In the genomic region with DNA sequence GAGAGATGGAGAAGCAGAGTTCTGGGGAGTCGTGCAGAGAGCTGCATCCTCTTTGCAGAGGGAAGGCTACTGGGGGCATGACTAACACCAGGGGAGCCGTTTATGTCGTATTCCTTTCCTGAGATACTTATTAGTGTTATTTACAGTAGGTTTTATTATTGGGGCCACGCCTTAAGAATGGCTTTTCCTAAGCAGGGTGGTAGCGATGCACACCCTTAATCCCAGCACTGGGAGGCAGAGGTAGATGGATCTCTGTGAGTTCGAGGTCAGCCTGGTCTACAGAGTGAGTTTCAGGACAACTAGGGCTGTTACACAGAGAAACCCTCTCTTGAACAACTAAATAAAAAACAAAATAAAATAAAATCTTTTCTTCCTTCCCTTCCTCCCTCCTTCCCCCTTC, we compare ENCODE assay signal across 17 mouse cellular contexts.
DNase-seq lines count a peak whose midpoint lies in the region; ATAC-seq and TF ChIP-seq lines count a peak whose summit lies in the region.
"Had no signal": no experiment of that assay in that cellular context is flagged by ENCODE, and none has a peak within 500 bp of the region (broad histone marks: within the 10 kb centered on the region; RNA-seq: fewer than 3 reads in every experiment).

No protein-coding gene starts in this region.

- 66% methylated on average over 6 of the region's 6 CpGs for WGBS in forebrain, embryonic 10.5 days
- 70% methylated on average over 6 of the region's 6 CpGs for WGBS in forebrain, embryonic 16.5 days
- WGBS in intestine, embryonic 15.5 days: 30% methylated on average over 6 of the region's 6 CpGs
- 40% methylated on average over 6 of the region's 6 CpGs for WGBS in intestine, postnatal 0 days
- 58% methylated on average over 6 of the region's 6 CpGs for WGBS in embryonic facial prominence, embryonic 11.5 days
- 31% methylated on average over 6 of the region's 6 CpGs for WGBS in liver, embryonic 16.5 days (ENCODE audit: insufficient replicate concordance)

- no peaks in the 10 kb centered on the region for H3K27me3 ChIP-seq in forebrain, embryonic 10.5 days (ENCODE audit: poor library complexity, severe bottlenecking)
- H3K27me3 ChIP-seq in forebrain, embryonic 16.5 days (replicated peaks; ENCODE audit: control insufficient read depth, insufficient read depth, low read length): no peaks in the 10 kb centered on the region
- H3K27me3 ChIP-seq in intestine, embryonic 15.5 days (replicated peaks): no peaks in the 10 kb centered on the region
- no peaks in the 10 kb centered on the region for H3K27me3 ChIP-seq in intestine, postnatal 0 days (replicated peaks; ENCODE audit: control insufficient read depth, insufficient read depth, low read length)
- no peaks in the 10 kb centered on the region for H3K27me3 ChIP-seq in embryonic facial prominence, embryonic 11.5 days (ENCODE audit: control insufficient read depth, insufficient read depth, low read length)
- no peaks in the 10 kb centered on the region for H3K27me3 ChIP-seq in liver, embryonic 16.5 days (ENCODE audit: control insufficient read depth, insufficient read depth, low read depth, low read length)

- H3K4me3 ChIP-seq in forebrain, embryonic 10.5 days: no peak overlapping the region
- no peak overlapping the region for H3K4me3 ChIP-seq in forebrain, embryonic 16.5 days (replicated peaks; ENCODE audit: low read length)
- no peak overlapping the region for H3K4me3 ChIP-seq in intestine, embryonic 15.5 days (replicated peaks)
- H3K4me3 ChIP-seq in intestine, postnatal 0 days (ENCODE audit: low read depth, low read length): no peak overlapping the region
- no peak overlapping the region for H3K4me3 ChIP-seq in embryonic facial prominence, embryonic 11.5 days (ENCODE audit: low read depth, low read length)
- peak overlapping the region; percentile 29; the same call in 1 of the 2 replicates for H3K4me3 ChIP-seq in liver, embryonic 16.5 days (ENCODE audit: low read depth, low read length)
- H3K4me3 ChIP-seq: limb, embryonic 12.5 days had no signal

- peak overlapping the region; percentile 72 for H3K27ac ChIP-seq in forebrain, embryonic 10.5 days
- no peak overlapping the region for H3K27ac ChIP-seq in forebrain, embryonic 16.5 days (ENCODE audit: low read length)
- H3K27ac ChIP-seq in intestine, embryonic 15.5 days: peak overlapping the region; percentile 15; the same call in 1 of the 2 replicates
- H3K27ac ChIP-seq in intestine, postnatal 0 days (ENCODE audit: low read depth, low read length): no peak overlapping the region
- 0 out of 2 replicates have a peak overlapping the region, but pooled peaks have one; percentile 3 for H3K27ac ChIP-seq in embryonic facial prominence, embryonic 11.5 days (replicated peaks; ENCODE audit: low read depth, low read length)
- H3K27ac ChIP-seq in liver, embryonic 16.5 days (ENCODE audit: low read length): peak overlapping the region; percentile 95
- H3K27ac ChIP-seq: hindbrain, embryonic 14.5 days; limb, embryonic 12.5 days had no signal

- no peak for DNase-seq in forebrain, embryonic 10.5 days (ENCODE audit: extremely low spot score, low spot score)
- DNase-seq in embryonic facial prominence, embryonic 11.5 days (ENCODE audit: low spot score): no peak
- no peak for DNase-seq in frontal cortex, postnatal 14 days (ENCODE audit: low spot score in 2 of 2)
- DNase-seq in gastrocnemius, postnatal 4 days (ENCODE audit: low spot score in 2 of 2): no peak
- DNase-seq: cerebellum, postnatal 10 days; gastrocnemius, postnatal 25 days; kidney, adult 11 months; kidney, postnatal 10 days; right cerebral cortex, adult 18-20 months; spleen, adult 18-20 months had no signal

- no peaks in the 10 kb centered on the region for H3K36me3 ChIP-seq in forebrain, embryonic 10.5 days (replicated peaks)
- H3K36me3 ChIP-seq in forebrain, embryonic 16.5 days (ENCODE audit: control insufficient read depth, insufficient read depth): no peaks in the 10 kb centered on the region
- no peaks in the 10 kb centered on the region for H3K36me3 ChIP-seq in intestine, embryonic 15.5 days
- H3K36me3 ChIP-seq in intestine, postnatal 0 days (ENCODE audit: control insufficient read depth, insufficient read depth): no peaks in the 10 kb centered on the region
- H3K36me3 ChIP-seq in embryonic facial prominence, embryonic 11.5 days (replicated peaks; ENCODE audit: control insufficient read depth, insufficient read depth, low read depth, low read length): no peaks in the 10 kb centered on the region
- no peaks in the 10 kb centered on the region for H3K36me3 ChIP-seq in liver, embryonic 16.5 days (ENCODE audit: control insufficient read depth, insufficient read depth)
- H3K36me3 ChIP-seq: limb, embryonic 12.5 days had no signal

- ATAC-seq in forebrain, embryonic 16.5 days: no peak
- no peak for ATAC-seq in intestine, embryonic 15.5 days
- no peak for ATAC-seq in intestine, postnatal 0 days
- no peak for ATAC-seq in embryonic facial prominence, embryonic 11.5 days (replicated peaks; ENCODE audit: insufficient number of reproducible peaks, low FRiP score, low TSS enrichment, low read depth)
- ATAC-seq in liver, embryonic 16.5 days (ENCODE audit: low read depth): peak; percentile 47
- ATAC-seq: lung, postnatal 0 days had no signal

- H3K9ac ChIP-seq in forebrain, embryonic 16.5 days (replicated peaks; ENCODE audit: low read depth, low read length): no peak overlapping the region
- H3K9ac ChIP-seq in intestine, embryonic 15.5 days: no peak overlapping the region; the same call in 1 of the 2 replicates
- no peak overlapping the region for H3K9ac ChIP-seq in intestine, postnatal 0 days (ENCODE audit: low read depth, low read length)
- H3K9ac ChIP-seq in embryonic facial prominence, embryonic 11.5 days (replicated peaks; ENCODE audit: low read length): no peak overlapping the region
- peak overlapping the region; percentile 56 for H3K9ac ChIP-seq in liver, embryonic 16.5 days (ENCODE audit: low read depth, low read length)
- H3K9ac ChIP-seq: hindbrain, embryonic 14.5 days; limb, embryonic 12.5 days had no signal

- H3K4me2 ChIP-seq in forebrain, embryonic 16.5 days (ENCODE audit: low read length): no peak overlapping the region
- H3K4me2 ChIP-seq in intestine, embryonic 15.5 days (replicated peaks): no peak overlapping the region
- no peak overlapping the region for H3K4me2 ChIP-seq in intestine, postnatal 0 days (replicated peaks; ENCODE audit: low read depth)
- no peak overlapping the region for H3K4me2 ChIP-seq in embryonic facial prominence, embryonic 11.5 days (ENCODE audit: low read depth, low read length)
- peak overlapping the region; percentile 62 for H3K4me2 ChIP-seq in liver, embryonic 16.5 days (ENCODE audit: low read depth, low read length)
- H3K4me2 ChIP-seq: hindbrain, embryonic 14.5 days; limb, embryonic 12.5 days had no signal

- no peak for TF ChIP-seq CTCF in intestine, postnatal 0 days (IDR thresholded peaks at IDR 0.05; ENCODE audit: low read depth)

- H3K4me1 ChIP-seq in forebrain, embryonic 10.5 days: peaks cover 51% of the 10 kb centered on the region
- peaks cover 6% of the 10 kb centered on the region; the same call in 1 of the 2 replicates for H3K4me1 ChIP-seq in forebrain, embryonic 16.5 days (replicated peaks; ENCODE audit: control insufficient read depth, insufficient read depth, low read length)
- H3K4me1 ChIP-seq in intestine, embryonic 15.5 days (replicated peaks): peaks cover 13% of the 10 kb centered on the region
- peaks cover 14% of the 10 kb centered on the region for H3K4me1 ChIP-seq in intestine, postnatal 0 days (replicated peaks; ENCODE audit: control insufficient read depth, insufficient read depth, low read length)
- no peaks in the 10 kb centered on the region for H3K4me1 ChIP-seq in embryonic facial prominence, embryonic 11.5 days (ENCODE audit: control insufficient read depth, insufficient read depth, low read length)
- peaks cover 34% of the 10 kb centered on the region for H3K4me1 ChIP-seq in liver, embryonic 16.5 days (ENCODE audit: control insufficient read depth, low read depth, low read length)

- no peaks in the 10 kb centered on the region for H3K9me3 ChIP-seq in forebrain, embryonic 10.5 days
- H3K9me3 ChIP-seq in forebrain, embryonic 16.5 days (ENCODE audit: control insufficient read depth, low read length): no peaks in the 10 kb centered on the region; the same call in 1 of the 2 replicates
- no peaks in the 10 kb centered on the region for H3K9me3 ChIP-seq in intestine, embryonic 15.5 days
- no peaks in the 10 kb centered on the region for H3K9me3 ChIP-seq in intestine, postnatal 0 days (ENCODE audit: control insufficient read depth)
- H3K9me3 ChIP-seq in embryonic facial prominence, embryonic 11.5 days (replicated peaks; ENCODE audit: control insufficient read depth, low read length): no peaks in the 10 kb centered on the region
- H3K9me3 ChIP-seq in liver, embryonic 16.5 days (replicated peaks; ENCODE audit: control insufficient read depth, low read length): no peaks in the 10 kb centered on the region
- H3K9me3 ChIP-seq: limb, embryonic 12.5 days had no signal

Comparison
In these comparisons a context has a peak if more than half of its experiments do, and no peak if none do; other contexts are left out.
1. H3K27ac ChIP-seq: peak in forebrain, embryonic 10.5 days (single experiment), intestine, embryonic 15.5 days (single experiment), embryonic facial prominence, embryonic 11.5 days (single experiment) and liver, embryonic 16.5 days (single experiment); none in forebrain, embryonic 16.5 days (single experiment) and intestine, postnatal 0 days (single experiment).